ENCODE assay signal across 11 mouse cellular contexts in genomic region chr11:78166640-78167039, GRCm38 (mm10). TPM values are rescaled to one million over a fixed set of nuclear protein-coding genes. Genes with fewer than 3 reads are reported as not detected.
DNase-seq lines count a peak whose midpoint lies in the region; ATAC-seq and TF ChIP-seq lines count a peak whose summit lies in the region.
"Had no signal": no experiment of that assay in that cellular context is flagged by ENCODE, and none has a peak within 500 bp of the region (broad histone marks: within the 10 kb centered on the region; RNA-seq: fewer than 3 reads in every experiment).

No protein-coding gene starts in this region.

- no peak overlapping the region for H3K9ac ChIP-seq in kidney, postnatal 0 days (ENCODE audit: low read depth, low read length)
- no peak overlapping the region for H3K9ac ChIP-seq in liver, embryonic 15.5 days

- ATAC-seq in kidney, postnatal 0 days (replicated peaks; ENCODE audit: low FRiP score, low read depth) = no peak
- ATAC-seq in liver, embryonic 15.5 days (ENCODE audit: insufficient read depth) = no peak

- DNase-seq in cerebellum, adult 9-10 months = peak; percentile 24
- no peak for DNase-seq in cerebellum, adult 2 months
- no peak for DNase-seq in kidney, postnatal 0 days (ENCODE audit: low spot score)
- DNase-seq in kidney, postnatal 36 days = no peak
- no peak for DNase-seq in urinary bladder, postnatal 25 days (ENCODE audit: low spot score)
- no peak for DNase-seq in right cerebral cortex, adult 2 months (ENCODE audit: low spot score in 2 of 2)
- DNase-seq: cerebellum, postnatal 36 days; spleen, adult 18-20 months; thymus, adult 18-20 months had no signal

- no peak overlapping the region for H3K4me3 ChIP-seq in cerebellum, adult 2 months (replicated peaks; ENCODE audit: insufficient read depth, low read depth, low read length)
- H3K4me3 ChIP-seq in kidney, postnatal 0 days (replicated peaks; ENCODE audit: low read depth, low read length) = no peak overlapping the region
- H3K4me3 ChIP-seq in embryonic fibroblast, embryonic 13.5 days (ENCODE audit: insufficient read depth, low read length) = no peak overlapping the region
- no peak overlapping the region for H3K4me3 ChIP-seq in liver, embryonic 15.5 days (replicated peaks)

- H3K27me3 ChIP-seq in cerebellum, adult 2 months (ENCODE audit: control insufficient read depth, insufficient read depth, low read length) = no peaks in the 10 kb centered on the region
- no peaks in the 10 kb centered on the region for H3K27me3 ChIP-seq in kidney, postnatal 0 days (ENCODE audit: insufficient read depth, low read length)
- no peaks in the 10 kb centered on the region for H3K27me3 ChIP-seq in liver, embryonic 15.5 days

- 93% methylated on average over 6 of the region's 6 CpGs for WGBS in cerebellum, adult 2 months
- 74% methylated on average over 6 of the region's 6 CpGs for WGBS in kidney, postnatal 0 days
- 57% methylated on average over 6 of the region's 6 CpGs for WGBS in liver, embryonic 15.5 days (ENCODE audit: insufficient replicate concordance)

- peaks cover 3% of the 10 kb centered on the region; the same call in 1 of the 2 replicates for H3K4me1 ChIP-seq in cerebellum, adult 2 months (ENCODE audit: control insufficient read depth, insufficient read depth, low read length)
- H3K4me1 ChIP-seq in kidney, postnatal 0 days (replicated peaks; ENCODE audit: insufficient read depth, low read length) = peaks cover 28% of the 10 kb centered on the region
- H3K4me1 ChIP-seq in embryonic fibroblast, embryonic 13.5 days (ENCODE audit: control insufficient read depth, insufficient read depth, low read length) = peaks cover 14% of the 10 kb centered on the region
- H3K4me1 ChIP-seq in liver, embryonic 15.5 days (replicated peaks) = peaks cover 94% of the 10 kb centered on the region

- TF ChIP-seq CTCF in cerebellum, adult 2 months (IDR thresholded peaks at IDR 0.05; ENCODE audit: borderline replicate concordance, insufficient read depth, low read depth, low read length) = no peak
- no peak for TF ChIP-seq CTCF in kidney, postnatal 0 days (IDR thresholded peaks at IDR 0.05; ENCODE audit: low read depth)
- TF ChIP-seq CTCF in embryonic fibroblast, embryonic 13.5 days (IDR thresholded peaks at IDR 0.05; ENCODE audit: borderline replicate concordance, insufficient read depth, low read length) = no peak

- no peak overlapping the region; the same call in 1 of the 2 replicates for H3K4me2 ChIP-seq in kidney, postnatal 0 days (ENCODE audit: low read length)
- peak overlapping the region; percentile 99 for H3K4me2 ChIP-seq in liver, embryonic 15.5 days

- no peaks in the 10 kb centered on the region; the same call in 1 of the 2 replicates for H3K36me3 ChIP-seq in kidney, postnatal 0 days (ENCODE audit: insufficient read depth, low read length)
- H3K36me3 ChIP-seq in liver, embryonic 15.5 days (replicated peaks) = peaks cover 12% of the 10 kb centered on the region

- H3K27ac ChIP-seq in cerebellum, adult 2 months (ENCODE audit: insufficient read depth, low read length) = no peak overlapping the region
- H3K27ac ChIP-seq in kidney, postnatal 0 days = peak overlapping the region; percentile 98
- H3K27ac ChIP-seq in embryonic fibroblast, embryonic 13.5 days (ENCODE audit: insufficient read depth, low read length) = peak overlapping the region; percentile 99
- H3K27ac ChIP-seq in liver, embryonic 15.5 days (replicated peaks) = peak overlapping the region; percentile 88; the same call in 1 of the 2 replicates

- H3K9me3 ChIP-seq in kidney, postnatal 0 days (replicated peaks; ENCODE audit: low read length) = no peaks in the 10 kb centered on the region
- H3K9me3 ChIP-seq in liver, embryonic 15.5 days (replicated peaks) = no peaks in the 10 kb centered on the region

- no peak for TF ChIP-seq POLR2A in cerebellum, adult 2 months (IDR thresholded peaks at IDR 0.05; ENCODE audit: borderline replicate concordance, insufficient read depth, low read length)
- TF ChIP-seq POLR2A in embryonic fibroblast, embryonic 13.5 days (IDR thresholded peaks at IDR 0.05; ENCODE audit: low read depth, low read length) = no peak; the same call in 1 of the 2 replicates

RNA-seq across cellular contexts. Expression of gene Traf4, which starts 1.3 kb away (rescaled TPM):
- 21.6 and 22.3 TPM in 2 replicates for polyA plus RNA-seq in cerebellum, adult 2 months (2012; rRNA removed)
- polyA plus RNA-seq in kidney, postnatal 0 days (2015; fragmentation: Nextera tagmentation; extraction: Ambion mirVana) = 79.2 and 79.6 TPM in 2 replicates
- 40.5 and 45.1 TPM in 2 replicates for polyA plus RNA-seq in embryonic fibroblast, embryonic 13.5 days (2011; ENCODE audit: insufficient read length, low read depth, missing spikeins)
- 27.5 and 32.4 TPM in 2 replicates for polyA plus RNA-seq in liver, embryonic 15.5 days (2015; fragmentation: Nextera tagmentation; extraction: Ambion mirVana)

RNA-seq across cellular contexts. Expression of gene Nek8, which starts 9.8 kb away (rescaled TPM):
- 4.8 and 5.8 TPM in 2 replicates for polyA plus RNA-seq in cerebellum, adult 2 months (2012; rRNA removed)
- 18.2 and 19.9 TPM in 2 replicates for polyA plus RNA-seq in kidney, postnatal 0 days (2015; fragmentation: Nextera tagmentation; extraction: Ambion mirVana)
- 12.0 and 17.9 TPM in 2 replicates for polyA plus RNA-seq in embryonic fibroblast, embryonic 13.5 days (2011; ENCODE audit: insufficient read length, low read depth, missing spikeins)
- polyA plus RNA-seq in liver, embryonic 15.5 days (2015; fragmentation: Nextera tagmentation; extraction: Ambion mirVana) = 8.1 and 11.4 TPM in 2 replicates

RNA-seq across cellular contexts. Expression of gene Tlcd1, which starts 9.9 kb away (rescaled TPM):
- 147 and 158 TPM in 2 replicates for polyA plus RNA-seq in cerebellum, adult 2 months (2012; rRNA removed)
- 43.4 and 46.6 TPM in 2 replicates for polyA plus RNA-seq in kidney, postnatal 0 days (2015; fragmentation: Nextera tagmentation; extraction: Ambion mirVana)
- polyA plus RNA-seq in embryonic fibroblast, embryonic 13.5 days (2011; ENCODE audit: insufficient read length, low read depth, missing spikeins) = 13.6 and 15.3 TPM in 2 replicates
- polyA plus RNA-seq in liver, embryonic 15.5 days (2015; fragmentation: Nextera tagmentation; extraction: Ambion mirVana) = 43.3 and 44.5 TPM in 2 replicates

RNA-seq across cellular contexts. Expression of gene Rpl23a, which starts 16.7 kb away (rescaled TPM):
- polyA plus RNA-seq in cerebellum, adult 2 months (2012; rRNA removed) = 1,121 and 1,182 TPM in 2 replicates
- 1,409 and 1,636 TPM in 2 replicates for polyA plus RNA-seq in kidney, postnatal 0 days (2015; fragmentation: Nextera tagmentation; extraction: Ambion mirVana)
- 2,180 and 2,276 TPM in 2 replicates for polyA plus RNA-seq in embryonic fibroblast, embryonic 13.5 days (2011; ENCODE audit: insufficient read length, low read depth, missing spikeins)
- polyA plus RNA-seq in liver, embryonic 15.5 days (2015; fragmentation: Nextera tagmentation; extraction: Ambion mirVana) = 569 and 671 TPM in 2 replicates

RNA-seq across cellular contexts. Expression of gene Rab34, which starts 21.6 kb away (rescaled TPM):
- 36.6 and 38.1 TPM in 2 replicates for polyA plus RNA-seq in cerebellum, adult 2 months (2012; rRNA removed)
- 129 and 131 TPM in 2 replicates for polyA plus RNA-seq in kidney, postnatal 0 days (2015; fragmentation: Nextera tagmentation; extraction: Ambion mirVana)
- polyA plus RNA-seq in embryonic fibroblast, embryonic 13.5 days (2011; ENCODE audit: insufficient read length, low read depth, missing spikeins) = 112 and 127 TPM in 2 replicates
- 15.2 and 16.3 TPM in 2 replicates for polyA plus RNA-seq in liver, embryonic 15.5 days (2015; fragmentation: Nextera tagmentation; extraction: Ambion mirVana)
